Mouse (Mus musculus): ENCODE measurements around the gene Mob3b.

Gene Mob3b

DNA sequence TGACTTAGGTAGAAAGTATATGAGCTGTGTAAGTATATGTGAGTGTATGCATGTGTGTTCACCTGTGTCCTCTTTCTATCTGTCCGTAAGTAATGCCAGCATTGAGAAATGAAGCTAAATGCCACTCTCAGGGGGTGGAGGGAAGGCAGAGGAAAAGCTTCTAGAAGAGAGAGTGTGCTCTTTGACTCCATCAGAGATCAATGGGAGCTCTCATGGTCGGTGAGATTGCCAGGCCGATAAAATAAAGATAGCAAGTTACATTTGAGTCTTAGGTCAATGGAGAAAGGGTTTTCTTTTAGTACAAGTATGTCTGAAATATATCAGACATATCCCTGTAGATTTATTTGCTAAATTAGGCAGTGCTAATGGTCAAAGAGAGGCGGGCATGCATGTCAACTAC is 9.0 kb downstream of the Mob3b start:
- no peak for DNase-seq (ENCODE audit: low spot score in 2 of 2)

DNA sequence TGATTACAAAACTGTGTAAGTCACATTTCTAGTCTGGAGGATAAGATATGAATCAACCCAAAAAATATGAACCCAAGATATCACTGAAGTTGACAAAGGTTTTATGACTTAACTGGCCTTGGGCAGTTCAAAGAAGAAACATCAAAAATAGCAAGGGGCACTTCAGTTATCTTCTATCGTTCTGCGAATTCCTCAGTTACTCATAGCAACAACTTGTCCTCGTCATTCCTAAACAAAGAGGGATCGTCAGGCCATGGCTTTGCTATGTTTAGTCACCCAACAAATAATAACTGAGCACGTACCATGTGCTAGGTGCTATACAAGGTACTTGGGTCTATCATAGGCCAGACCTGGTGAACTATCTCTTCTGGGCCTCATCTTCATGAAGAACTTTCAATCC is 10.7 kb downstream of the Mob3b start:
- DNase-seq (ENCODE audit: low spot score in 2 of 2) = no peak

DNA sequence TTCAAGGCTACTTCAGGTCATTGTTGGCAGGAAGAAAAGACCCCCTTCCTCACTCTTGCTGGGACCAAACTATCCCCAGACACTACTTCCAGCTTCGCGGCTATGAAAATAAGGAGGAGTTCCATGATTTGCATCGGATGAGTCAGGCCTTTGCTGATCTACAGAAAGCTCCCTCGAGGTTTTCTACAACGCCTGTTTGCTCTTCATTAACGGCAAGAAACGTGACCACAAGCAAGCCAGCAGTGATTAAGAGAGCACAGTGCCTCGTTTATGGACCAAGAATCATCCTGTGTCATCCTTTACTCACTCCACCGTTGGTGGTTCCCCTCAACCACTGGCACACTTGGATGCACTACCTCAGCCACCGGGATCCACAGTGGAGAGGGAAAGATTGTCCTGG is 11.6 kb downstream of the Mob3b start:
- DNase-seq (ENCODE audit: low spot score in 2 of 2) = no peak

DNA sequence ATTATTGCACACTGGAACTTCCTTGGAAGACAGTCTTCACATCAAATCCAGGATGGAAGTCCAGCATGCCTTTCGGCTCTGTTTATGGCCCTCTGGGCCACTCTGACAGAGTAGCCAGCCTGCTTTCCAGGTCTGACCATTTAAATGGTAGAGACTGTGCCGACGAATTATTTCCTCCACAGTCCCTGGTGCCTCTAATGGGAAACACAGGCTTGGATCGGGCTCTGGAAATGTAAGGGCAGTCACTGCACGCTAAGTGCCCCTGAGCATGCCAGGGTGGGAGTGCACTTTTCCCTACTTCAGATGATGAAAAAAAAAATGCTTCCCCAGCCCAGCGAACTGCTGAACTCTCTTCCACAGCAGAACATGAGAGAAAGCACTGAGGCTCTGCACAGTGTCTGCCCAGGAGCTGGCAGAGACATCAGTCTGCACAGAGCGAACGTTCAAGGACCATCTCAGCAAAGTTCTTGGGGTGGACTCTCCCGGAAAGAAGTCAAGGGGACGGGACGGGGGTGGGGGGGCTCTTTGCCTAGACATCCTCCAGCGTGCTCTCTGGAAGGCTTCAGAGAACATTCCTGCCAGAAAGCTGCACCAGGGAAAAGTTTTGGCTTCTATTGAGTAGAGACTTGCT is 13.7 kb downstream of the Mob3b start:
- no peak for DNase-seq (ENCODE audit: low spot score in 2 of 2)

DNA sequence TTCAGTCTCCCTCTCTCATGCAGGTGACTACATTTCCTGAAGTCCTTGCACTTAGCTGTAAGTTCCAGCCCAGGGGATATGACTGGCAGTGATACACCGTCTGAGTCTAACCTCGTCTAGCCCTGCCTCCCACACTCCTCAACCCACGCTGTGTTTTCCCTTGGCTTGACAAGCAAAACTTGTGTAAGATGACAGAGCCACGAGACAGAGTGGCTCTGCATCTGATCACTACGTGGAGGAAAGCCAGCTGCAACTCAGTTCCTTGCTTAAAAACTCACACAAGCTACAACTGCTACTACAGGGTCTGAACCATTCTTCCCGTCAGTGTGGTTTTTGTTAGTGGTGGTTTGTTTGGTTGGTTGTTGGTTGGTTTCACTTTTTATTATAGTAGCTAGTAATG is 17.0 kb downstream of the Mob3b start:
- DNase-seq (ENCODE audit: low spot score in 2 of 2) = peak; percentile 12 to 26

DNA sequence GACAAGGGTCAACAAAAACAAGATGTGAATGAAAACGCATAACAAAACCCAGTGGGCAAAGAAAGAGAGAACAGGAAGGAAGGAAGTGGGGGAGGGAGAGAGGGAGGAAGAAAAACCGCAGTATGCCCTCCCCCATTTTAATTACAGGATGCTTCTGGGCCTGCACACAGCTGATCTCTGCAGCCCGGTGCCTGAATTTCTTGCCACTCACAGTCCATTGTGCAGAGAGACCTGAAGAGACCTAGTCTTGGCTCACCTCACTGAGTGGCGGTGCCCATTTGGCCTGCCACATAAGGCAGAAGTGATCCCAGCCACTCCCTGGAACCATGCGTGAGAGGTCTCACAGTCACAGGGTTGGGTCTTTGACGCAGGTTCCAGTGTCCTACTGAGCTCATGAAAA is 19.2 kb downstream of the Mob3b start:
- peak in 1 of 2 experiments; percentile 15 for DNase-seq (ENCODE audit: low spot score in 2 of 2)

DNA sequence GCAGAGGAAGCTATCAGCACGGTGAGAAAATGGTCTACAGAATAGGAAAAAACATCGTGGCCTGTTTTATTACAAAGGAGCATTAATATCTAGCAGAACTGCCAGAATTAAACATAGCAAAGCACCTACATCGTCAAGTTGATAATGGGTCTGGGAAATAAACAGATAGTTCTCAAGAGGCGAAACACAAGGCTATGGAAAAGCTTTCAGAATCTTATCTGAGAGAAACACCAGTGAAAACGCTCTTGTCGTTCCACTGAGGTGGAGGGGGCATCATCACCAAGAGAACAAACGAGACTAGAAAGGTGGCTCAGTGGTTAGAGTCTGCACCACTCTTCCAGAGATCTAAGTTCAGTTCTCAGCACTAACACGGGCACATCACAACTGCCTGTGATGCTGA is 20.3 kb downstream of the Mob3b start:
- DNase-seq (ENCODE audit: low spot score in 2 of 2) = no peak

DNA sequence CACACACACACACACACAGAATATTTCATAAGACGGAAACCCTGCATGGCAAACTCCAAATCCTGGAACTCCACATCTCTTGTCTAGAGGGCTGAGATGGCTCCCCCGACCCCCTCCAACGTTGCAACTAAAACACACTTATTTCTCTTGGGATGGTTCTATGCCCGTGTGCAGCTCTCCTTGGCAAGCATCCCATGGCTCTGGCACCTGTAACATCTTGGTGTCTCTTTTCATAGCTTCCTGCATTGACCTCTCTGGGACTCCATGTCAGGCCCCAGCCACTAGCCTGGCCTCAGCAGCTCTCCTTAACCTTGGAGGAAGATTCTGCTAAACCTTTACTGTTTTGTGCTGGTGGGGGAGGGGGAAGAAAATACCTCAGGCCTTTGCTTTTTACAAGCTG is 21.5 kb downstream of the Mob3b start:
- no peak for DNase-seq (ENCODE audit: low spot score in 2 of 2)

DNA sequence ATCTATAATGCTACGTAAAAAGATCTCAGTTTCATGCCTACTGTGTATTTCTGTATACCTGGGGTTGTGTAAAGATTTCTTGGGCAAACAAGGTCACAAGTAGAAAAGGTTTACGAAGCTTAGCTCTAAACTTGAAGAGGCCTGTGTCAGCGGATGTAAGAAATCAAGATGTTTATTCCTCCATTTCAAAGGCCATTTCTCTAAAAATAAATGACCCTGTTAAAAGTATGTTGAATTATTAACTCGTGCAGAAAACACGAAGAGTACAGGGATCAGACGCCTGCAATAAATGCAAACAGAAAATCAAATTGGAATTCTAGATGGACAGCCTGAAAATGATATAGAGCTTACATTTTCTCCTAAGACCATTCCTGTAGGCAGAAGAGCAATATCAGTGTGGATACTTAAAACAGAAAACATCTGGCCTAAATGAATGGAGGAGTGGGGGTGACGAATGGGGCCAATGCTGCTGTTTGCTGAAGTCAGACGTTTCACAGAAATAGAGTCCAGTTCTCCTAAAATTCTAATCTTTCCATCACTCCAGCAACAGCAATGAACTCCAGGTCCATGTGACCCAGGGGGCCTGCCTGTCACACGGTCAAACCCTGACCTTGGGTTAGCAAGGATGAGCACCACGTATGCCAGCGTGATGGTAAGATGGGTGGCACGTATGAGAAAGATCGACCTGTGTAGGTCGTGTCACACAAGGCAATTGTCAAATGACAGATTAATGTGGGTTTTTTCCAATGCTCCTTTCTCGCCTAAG is 22.3 kb downstream of the Mob3b start:
- DNase-seq (ENCODE audit: low spot score in 2 of 2) = no peak

DNA sequence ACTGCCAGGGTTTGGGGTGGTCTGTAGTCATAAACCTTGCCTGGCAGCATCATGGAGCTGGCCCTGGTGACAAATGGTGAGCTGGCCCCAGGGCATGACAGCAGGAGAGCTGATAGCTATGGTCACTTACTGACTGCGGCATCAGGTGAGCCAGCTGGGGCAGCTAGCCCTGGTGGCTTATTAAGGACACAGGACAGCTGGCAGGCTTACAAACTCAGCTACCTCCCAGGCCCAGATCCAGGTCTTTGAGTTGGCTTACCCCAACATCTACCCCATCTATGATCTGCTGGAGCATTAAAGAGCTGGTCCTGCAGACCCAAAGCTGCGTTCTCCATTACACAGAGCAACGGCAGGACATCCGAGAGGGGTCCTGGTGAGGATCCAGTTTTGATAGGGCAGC is 23.9 kb downstream of the Mob3b start:
- DNase-seq (ENCODE audit: low spot score in 2 of 2) = no peak

DNA sequence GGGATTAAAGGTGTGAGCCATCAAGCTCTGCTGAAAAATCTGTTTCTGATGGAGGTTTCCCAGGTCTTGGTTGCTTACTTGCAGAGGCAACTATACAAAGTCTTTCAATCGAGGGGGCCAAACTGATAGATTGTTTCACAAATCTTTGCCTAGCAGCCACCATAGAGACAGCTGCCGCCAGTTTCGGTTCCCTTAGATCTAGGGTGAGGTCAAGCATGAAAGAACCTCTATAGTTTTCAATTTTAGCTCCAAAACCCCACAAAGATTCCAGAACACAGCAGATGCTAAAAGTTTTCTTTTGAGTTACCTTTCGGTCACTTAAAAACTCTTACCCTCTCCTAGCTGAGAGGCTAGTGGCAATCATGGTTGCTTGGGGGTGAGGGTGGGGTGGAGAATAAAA is 25.7 kb downstream of the Mob3b start:
- peak in 1 of 2 experiments; percentile 43 for DNase-seq (ENCODE audit: low spot score in 2 of 2)

DNA sequence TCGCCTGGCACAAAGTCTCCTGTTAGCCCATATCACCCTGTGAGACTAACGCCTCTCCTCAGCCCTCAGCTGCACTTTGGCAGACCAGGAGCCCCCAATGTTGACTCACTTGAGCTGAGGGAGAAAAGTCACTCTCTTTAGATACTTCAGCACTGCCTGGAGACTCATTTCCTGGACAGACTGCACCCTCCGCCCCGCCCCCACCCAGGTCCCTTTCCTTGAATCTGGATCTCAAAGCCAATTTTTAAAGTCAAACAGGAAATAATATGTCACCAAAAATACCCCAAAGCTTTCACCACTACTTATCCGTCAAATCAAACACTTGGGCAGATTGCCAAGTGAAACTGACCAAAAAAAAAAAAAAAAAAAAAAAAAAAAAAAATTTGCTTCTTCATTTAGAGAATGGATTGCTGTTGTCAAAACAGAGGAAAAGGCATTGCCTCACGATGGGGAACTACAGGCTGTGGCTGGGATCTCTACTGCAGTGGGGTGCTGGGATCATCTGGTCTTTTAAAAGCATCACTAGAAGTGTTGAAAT is 26.8 kb downstream of the Mob3b start:
- peak; percentile 7 to 28 for DNase-seq (ENCODE audit: low spot score in 2 of 2)

DNA sequence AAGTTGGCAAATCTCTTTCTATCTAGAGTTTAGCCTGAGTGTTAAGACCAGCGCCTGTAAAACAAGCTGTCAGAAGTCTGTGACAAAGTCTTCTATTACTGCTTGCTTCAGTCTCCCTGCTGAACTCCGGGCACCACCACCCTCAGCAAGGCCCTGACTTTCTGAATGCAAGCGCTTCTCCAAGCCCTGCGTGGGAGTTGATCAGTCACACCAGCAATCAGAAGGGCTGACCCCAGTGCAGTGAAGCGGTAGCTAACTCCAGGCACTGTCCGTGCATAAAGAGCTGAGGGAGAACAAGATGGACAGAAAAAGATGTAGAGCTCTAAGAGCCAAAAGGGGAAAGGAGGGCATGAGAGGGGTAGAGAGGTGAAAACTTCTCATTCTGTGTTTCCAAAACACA is 29.5 kb downstream of the Mob3b start:
- DNase-seq (ENCODE audit: low spot score in 2 of 2) = no peak

DNA sequence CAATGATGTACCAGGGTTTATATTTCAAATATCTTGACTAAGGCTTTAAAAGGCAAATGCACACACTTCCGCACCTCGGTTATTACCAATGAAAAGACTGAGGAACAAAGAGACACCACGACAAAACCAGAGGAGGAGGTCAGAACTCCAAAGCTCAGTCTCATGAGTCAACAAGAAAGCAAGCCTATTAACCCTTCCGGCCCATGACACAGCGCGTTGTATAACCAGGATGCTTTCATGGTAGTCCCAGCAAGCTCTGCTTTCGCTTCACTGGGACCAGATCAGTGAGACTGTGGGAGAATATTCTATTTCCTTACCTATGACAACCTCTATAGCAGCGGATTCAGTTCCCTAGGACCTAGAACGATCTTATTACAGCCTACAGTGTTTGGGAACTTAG is 30.5 kb downstream of the Mob3b start:
- no peak for DNase-seq (ENCODE audit: low spot score in 2 of 2)

DNA sequence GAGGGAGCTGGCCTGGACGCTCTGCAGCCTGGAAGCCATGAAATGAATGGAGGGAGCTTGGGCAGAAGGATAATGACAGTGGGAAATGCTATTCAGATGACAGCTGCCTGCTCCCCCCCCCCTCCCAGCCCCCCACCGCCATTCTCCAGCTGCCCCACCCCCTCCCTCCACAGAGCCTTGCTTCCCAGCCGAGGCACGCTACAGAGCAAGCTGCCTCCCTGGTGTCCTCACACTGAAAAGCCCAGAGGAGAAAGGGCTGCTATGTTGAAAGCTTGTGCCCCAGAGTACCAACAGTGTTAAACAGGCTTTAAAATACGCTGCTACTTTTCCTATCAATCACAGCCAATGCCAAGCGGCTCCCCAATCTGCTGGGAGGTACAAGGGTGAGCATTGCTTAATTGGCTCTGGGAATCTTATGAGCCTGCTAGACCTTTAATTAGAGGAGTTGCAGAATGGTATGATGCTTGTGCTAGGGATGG is 31.9 kb downstream of the Mob3b start:
- no peak for DNase-seq (ENCODE audit: low spot score in 2 of 2)

DNA sequence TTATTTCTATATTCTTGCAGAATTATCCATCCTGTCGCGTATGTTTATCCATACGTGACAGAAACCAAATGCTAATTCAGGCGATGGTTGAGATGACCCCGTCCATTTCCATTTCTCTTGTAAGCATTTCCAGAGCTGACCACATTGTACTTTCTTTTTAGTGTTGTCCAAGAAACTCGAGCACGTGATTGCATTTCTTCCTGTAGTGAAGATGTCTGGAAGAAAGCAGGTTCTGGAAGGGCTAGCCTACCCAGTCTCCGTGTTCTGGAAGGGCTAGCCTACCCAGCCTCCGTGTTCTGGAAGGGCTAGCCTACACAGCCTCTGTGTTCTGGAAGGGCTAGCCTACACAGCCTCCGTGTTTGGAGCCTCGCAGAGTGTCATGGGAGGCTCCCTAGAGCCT is 33.3 kb downstream of the Mob3b start:
- DNase-seq (ENCODE audit: low spot score in 2 of 2) = no peak

DNA sequence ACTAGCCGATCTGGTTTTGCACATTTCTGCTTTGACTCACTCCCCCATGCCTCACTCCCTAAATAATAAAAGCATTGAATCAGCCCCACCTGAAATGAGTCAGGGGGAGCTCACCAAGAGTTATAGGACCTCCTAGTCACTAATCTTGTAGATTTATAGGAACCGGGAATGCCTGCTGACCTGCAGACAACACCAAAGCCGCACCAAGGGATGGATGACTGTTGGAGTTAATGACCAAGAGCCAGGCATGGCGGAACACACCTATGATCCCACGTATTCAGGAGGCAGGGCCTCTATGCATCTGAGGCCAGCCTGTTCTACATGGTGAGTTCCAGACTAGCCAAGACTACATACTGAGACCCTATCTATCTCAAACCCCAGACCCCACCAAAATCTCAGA is 34.2 kb downstream of the Mob3b start:
- no peak for DNase-seq (ENCODE audit: low spot score in 2 of 2)

DNA sequence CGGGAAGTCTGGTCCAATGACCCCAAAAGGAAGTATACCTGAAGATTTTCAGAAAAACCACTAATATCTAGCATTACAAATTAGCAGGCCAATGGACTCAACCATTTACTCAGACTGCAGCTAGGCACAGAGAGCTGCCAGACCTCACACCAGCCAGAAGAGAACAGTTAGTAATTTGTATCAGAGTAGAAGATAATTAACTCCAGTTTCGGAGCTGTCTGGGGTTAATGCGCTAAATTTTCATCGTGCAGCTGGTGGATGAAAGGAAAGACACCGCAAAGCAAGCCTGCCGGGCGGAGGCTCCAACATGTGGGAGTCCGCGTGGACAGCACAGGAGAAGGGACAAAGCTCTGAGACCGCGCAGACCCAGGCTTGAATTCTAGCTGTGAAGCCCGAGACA is 36.2 kb downstream of the Mob3b start:
- no peak for DNase-seq (ENCODE audit: low spot score in 2 of 2)

DNA sequence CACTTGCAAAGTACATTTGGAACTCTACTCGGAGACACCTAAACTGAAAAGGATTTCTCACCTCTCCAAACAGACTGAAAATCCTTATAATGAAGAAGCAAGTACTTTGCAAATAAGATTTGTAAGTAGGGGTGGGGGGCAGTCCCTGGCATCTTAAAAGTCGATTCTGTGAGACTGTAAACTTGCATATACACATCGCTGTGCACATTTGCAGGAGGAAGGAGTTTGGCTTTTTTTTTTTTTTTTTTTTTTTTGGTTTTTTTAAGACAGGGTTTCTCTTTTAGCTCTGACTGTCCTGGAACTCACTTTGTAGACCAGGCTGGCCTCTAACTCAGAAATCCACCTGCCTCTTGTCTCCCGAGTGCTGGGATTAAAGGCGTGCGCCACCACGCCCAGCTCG is 36.7 kb downstream of the Mob3b start:
- DNase-seq (ENCODE audit: low spot score in 2 of 2) = no peak

DNA sequence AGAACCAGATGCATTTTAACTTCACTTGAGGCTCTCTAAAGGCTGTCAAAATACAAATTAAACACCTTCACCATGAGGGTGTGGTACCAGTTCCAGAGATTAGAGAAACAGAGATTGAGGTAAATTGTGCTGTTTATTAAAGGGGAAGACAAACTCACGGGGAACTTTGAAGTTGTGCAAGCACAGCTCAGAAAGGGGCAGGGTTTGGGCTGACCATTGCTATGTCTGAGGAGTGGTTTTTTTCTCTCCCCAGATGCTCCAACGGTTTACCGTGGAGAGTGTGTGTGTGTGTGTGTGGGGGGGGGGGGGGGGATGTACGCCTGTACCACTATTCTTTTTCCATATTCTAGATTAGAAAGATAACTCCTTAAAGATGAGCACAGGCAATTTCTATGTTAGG is 37.1 kb downstream of the Mob3b start:
- DNase-seq (ENCODE audit: low spot score in 2 of 2) = no peak

DNA sequence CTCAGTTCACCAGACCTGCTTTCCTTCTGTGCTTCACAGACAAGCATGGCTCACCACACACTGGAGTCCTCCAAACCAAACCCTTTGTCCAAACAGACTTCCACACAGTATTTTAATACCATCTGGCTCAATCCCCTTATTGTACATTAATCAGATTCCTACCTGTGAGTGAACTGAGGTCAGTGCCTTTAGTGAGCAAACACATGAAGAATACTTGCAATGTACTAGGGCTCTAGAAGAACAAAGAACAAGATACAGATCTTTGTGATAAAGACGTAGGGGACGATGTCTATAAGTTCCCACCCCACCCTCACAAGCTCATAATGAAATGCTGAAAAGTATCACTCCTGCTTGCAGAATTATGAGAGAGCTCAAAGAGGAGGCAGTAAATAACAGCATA is 38.4 kb downstream of the Mob3b start:
- DNase-seq (ENCODE audit: low spot score in 2 of 2) = no peak

DNA sequence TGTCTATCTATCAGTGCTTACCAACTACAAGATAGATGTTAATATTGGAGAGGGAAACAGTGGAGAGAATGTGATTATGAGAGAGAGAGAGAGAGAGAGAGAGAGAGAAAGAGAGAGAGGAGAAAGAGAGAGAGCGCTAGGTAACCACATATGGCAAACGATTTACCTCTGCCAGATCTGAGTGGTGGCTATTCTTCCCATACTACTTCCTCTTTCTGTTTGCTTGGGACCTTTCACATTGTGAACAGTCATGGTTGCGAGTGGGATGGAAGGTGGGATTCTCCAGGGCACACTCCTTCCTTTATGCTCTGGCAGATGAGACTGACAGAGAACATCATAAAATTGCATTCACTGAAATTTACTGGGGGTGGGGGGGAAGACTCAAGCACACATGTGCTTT is 40.1 kb downstream of the Mob3b start:
- DNase-seq (ENCODE audit: low spot score in 2 of 2) = no peak

DNA sequence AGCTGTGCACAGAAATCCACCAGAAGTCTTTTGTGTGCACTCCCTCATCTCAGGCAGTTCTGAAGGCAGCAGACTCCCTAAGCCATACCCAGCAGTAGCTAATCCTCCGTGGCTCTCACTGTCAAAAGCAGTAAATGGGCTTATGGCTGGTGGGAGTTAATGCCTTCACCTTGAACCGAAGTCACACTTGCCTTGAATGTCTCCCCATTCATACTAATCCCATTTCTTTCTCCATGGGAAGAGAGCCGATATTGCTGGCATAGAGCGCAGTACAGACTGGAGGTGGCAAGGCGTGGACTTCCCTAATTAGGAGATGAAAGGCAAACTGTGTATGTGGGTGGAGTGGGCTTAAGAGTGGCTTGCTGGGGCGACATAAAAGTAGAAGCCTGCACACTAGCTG is 41.4 kb downstream of the Mob3b start:
- no peak for DNase-seq (ENCODE audit: low spot score in 2 of 2)
